Mouse (Mus musculus) forebrain, embryonic 16.5 days (tissue): ENCODE measurements around the gene H2al1f. TPM values are rescaled to one million over a fixed set of nuclear protein-coding genes. Genes with fewer than 3 reads are reported as not detected.
"Not testable (repeated sequence)": the region's sequence is repeated elsewhere in the genome, so short reads cannot be mapped to it uniquely, and the experiment has no call there.

Experiments
- ATAC-seq: fragments of 200-750 bp; cut with Nextera tagmentation; 2 replicates; pipeline ENCODE4 v1.8.0; 2017; ENCODE audit warnings: mild to moderate bottlenecking, moderate library complexity
- H3K27ac ChIP-seq: fragments of 300-500 bp; sonication (generic); 2 replicates; pipeline ENCODE4 v1.5.1; 2014; ENCODE audit warnings: low read length, control low read depth
- H3K27me3 ChIP-seq: fragments of 300-500 bp; sonication (generic); replicated peaks from 2 replicates; pipeline ENCODE4 v1.6.1; 2014; ENCODE audit warnings: low read length; ENCODE audit not compliant: control insufficient read depth, insufficient read depth
- H3K36me3 ChIP-seq: fragments of 300-500 bp; sonication (generic); 2 replicates; pipeline ENCODE4 v1.6.1; 2014; ENCODE audit not compliant: control insufficient read depth, insufficient read depth
- H3K4me1 ChIP-seq: fragments of 300-500 bp; sonication (generic); replicated peaks from 2 replicates; pipeline ENCODE4 v1.6.1; 2014; ENCODE audit warnings: low read length; ENCODE audit not compliant: control insufficient read depth, insufficient read depth
- H3K4me2 ChIP-seq: fragments of 300-500 bp; sonication (generic); 2 replicates; pipeline ENCODE4 v1.6.1; 2014; ENCODE audit warnings: mild to moderate bottlenecking, low read length, control low read depth
- H3K4me3 ChIP-seq: fragments of 300-500 bp; sonication (generic); replicated peaks from 2 replicates; pipeline ENCODE4 v1.5.1; 2014; ENCODE audit warnings: mild to moderate bottlenecking, low read length, control low read depth
- H3K9ac ChIP-seq: fragments of 300-500 bp; sonication (generic); replicated peaks from 2 replicates; pipeline ENCODE4 v1.6.1; 2014; ENCODE audit warnings: low read depth, low read length, control low read depth
- H3K9me3 ChIP-seq: fragments of 300-500 bp; sonication (generic); 2 replicates; pipeline ENCODE4 v1.6.1; 2016; ENCODE audit warnings: low read length; ENCODE audit not compliant: control insufficient read depth
- WGBS: fragments of 180-500 bp; shearing (Covaris S2); extraction: QIAGEN DNeasy Blood & Tissue Kit; methylation state at CpG from one replicate; pipeline ENCODE4 v1.1.7; 2014; 5-methylcytosine and 5-hydroxymethylcytosine counted together
- polyA plus RNA-seq: library from polyadenylated mRNA; unstranded; fragments of >200 nt; fragmentation: Nextera tagmentation; extraction: Ambion mirVana; gene quantifications from 2 replicates; pipeline ENCODE4 v1.2.1, GENCODE M21; 2015

H2al1f gene
- polyA plus RNA-seq, 1 experiment from 2014 or later: not detected

DNA sequence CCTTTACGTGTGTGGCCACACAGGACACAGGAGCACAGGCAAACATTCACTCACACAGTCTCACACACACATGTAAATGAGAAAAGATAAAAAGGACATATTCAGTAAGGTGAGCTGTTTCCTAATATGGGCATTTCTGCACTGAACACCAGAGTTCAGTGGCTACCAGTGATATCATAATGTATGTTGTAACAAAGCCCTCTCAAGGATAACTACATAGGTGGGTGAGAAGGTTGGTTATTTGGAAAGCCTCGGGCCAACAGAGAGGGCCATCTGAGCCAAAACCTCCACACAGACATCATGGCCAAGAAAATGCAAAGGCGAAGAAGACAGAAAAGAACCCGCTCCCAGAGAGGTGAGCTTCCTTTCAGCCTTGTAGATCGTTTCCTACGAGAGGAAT, 9.6 kb upstream of the H2al1f start, which contains the start of gene H2al1c:
Gene H2al1c, plus strand, starts transcription at position 301 of the 400 bp plus-strand sequence.
- not testable (repeated sequence) for H3K27me3 ChIP-seq, H3K9ac ChIP-seq, H3K36me3 ChIP-seq, H3K4me2 ChIP-seq, H3K4me1 ChIP-seq, H3K4me3 ChIP-seq, ATAC-seq, H3K9me3 ChIP-seq, H3K27ac ChIP-seq
- WGBS: 75% methylated on average over 1 of the region's 6 CpGs

DNA sequence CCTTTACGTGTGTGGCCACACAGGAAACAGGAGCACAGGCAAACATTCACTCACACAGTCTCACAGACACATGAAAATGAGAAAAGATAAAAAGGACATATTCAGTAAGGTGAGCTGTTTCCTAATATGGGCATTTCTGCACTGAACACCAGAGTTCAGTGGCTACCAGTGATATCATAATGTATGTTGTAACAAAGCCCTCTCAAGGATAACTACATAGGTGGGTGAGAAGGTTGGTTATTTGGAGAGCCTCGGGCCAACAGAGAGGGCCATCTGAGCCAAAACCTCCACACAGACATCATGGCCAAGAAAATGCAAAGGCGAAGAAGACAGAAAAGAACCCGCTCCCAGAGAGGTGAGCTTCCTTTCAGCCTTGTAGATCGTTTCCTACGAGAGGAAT, 6.4 kb upstream of the H2al1f start, which contains the start of gene H2al1d:
Gene H2al1d, plus strand, starts transcription at position 301 of the 400 bp plus-strand sequence.
- H3K4me3 ChIP-seq, H3K27ac ChIP-seq, ATAC-seq, H3K9ac ChIP-seq, H3K27me3 ChIP-seq, H3K9me3 ChIP-seq, H3K4me2 ChIP-seq, H3K36me3 ChIP-seq, H3K4me1 ChIP-seq: not testable (repeated sequence)
- no CpG with 5 or more reads among the region's 6 CpGs for WGBS

DNA sequence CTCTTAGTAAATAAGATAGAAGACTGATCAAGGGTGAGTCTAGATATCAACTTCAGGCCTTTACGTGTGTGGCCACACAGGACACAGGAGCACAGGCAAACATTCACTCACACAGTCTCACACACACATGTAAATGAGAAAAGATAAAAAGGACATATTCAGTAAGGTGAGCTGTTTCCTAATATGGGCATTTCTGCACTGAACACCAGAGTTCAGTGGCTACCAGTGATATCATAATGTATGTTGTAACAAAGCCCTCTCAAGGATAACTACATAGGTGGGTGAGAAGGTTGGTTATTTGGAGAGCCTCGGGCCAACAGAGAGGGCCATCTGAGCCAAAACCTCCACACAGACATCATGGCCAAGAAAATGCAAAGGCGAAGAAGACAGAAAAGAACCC, 3.3 kb upstream of the H2al1f start, which contains the start of gene H2al1e:
Gene H2al1e, plus strand, starts transcription at position 301 of the 400 bp plus-strand sequence.
- not testable (repeated sequence) for H3K9me3 ChIP-seq, H3K36me3 ChIP-seq, H3K4me2 ChIP-seq, H3K27ac ChIP-seq, H3K4me1 ChIP-seq, H3K4me3 ChIP-seq, H3K9ac ChIP-seq, ATAC-seq, H3K27me3 ChIP-seq
- no CpG with 5 or more reads among the region's 3 CpGs for WGBS

DNA sequence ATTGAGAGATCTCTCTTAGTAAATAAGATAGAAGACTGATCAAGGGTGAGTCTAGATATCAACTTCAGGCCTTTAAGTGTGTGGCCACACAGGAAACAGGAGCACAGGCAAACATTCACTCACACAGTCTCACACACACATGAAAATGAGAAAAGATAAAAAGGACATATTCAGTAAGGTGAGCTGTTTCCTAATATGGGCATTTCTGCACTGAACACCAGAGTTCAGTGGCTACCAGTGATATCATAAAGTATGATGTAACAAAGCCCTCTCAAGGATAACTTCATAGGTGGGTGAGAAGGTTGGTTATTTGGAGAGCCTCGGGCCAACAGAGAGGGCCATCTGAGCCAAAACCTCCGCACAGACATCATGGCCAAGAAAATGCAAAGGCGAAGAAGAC, 3.0 kb downstream of the H2al1f start, which contains the start of gene H2al1g:
Gene H2al1g, plus strand, starts transcription at position 301 of the 400 bp plus-strand sequence.
- not testable (repeated sequence) for H3K27ac ChIP-seq, H3K4me3 ChIP-seq, H3K4me1 ChIP-seq, H3K27me3 ChIP-seq, H3K36me3 ChIP-seq, ATAC-seq, H3K9ac ChIP-seq, H3K4me2 ChIP-seq, H3K9me3 ChIP-seq
- no CpG with 5 or more reads among the region's 3 CpGs for WGBS

DNA sequence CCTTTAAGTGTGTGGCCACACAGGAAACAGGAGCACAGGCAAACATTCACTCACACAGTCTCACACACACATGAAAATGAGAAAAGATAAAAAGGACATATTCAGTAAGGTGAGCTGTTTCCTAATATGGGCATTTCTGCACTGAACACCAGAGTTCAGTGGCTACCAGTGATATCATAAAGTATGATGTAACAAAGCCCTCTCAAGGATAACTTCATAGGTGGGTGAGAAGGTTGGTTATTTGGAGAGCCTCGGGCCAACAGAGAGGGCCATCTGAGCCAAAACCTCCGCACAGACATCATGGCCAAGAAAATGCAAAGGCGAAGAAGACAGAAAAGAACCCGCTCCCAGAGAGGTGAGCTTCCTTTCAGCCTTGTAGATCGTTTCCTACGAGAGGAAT, 6.2 kb downstream of the H2al1f start, which contains the start of gene H2al1h:
Gene H2al1h, plus strand, starts transcription at position 301 of the 400 bp plus-strand sequence.
- not testable (repeated sequence) for H3K27ac ChIP-seq, H3K4me3 ChIP-seq, ATAC-seq, H3K4me2 ChIP-seq, H3K9me3 ChIP-seq, H3K27me3 ChIP-seq, H3K36me3 ChIP-seq, H3K4me1 ChIP-seq, H3K9ac ChIP-seq
- WGBS: no CpG with 5 or more reads among the region's 6 CpGs

DNA sequence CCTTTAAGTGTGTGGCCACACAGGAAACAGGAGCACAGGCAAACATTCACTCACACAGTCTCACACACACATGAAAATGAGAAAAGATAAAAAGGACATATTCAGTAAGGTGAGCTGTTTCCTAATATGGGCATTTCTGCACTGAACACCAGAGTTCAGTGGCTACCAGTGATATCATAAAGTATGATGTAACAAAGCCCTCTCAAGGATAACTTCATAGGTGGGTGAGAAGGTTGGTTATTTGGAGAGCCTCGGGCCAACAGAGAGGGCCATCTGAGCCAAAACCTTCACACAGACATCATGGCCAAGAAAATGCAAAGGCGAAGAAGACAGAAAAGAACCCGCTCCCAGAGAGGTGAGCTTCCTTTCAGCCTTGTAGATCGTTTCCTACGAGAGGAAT, 9.4 kb downstream of the H2al1f start, which contains the start of gene H2al1i:
Gene H2al1i, plus strand, starts transcription at position 301 of the 400 bp plus-strand sequence.
- H3K36me3 ChIP-seq, ATAC-seq, H3K9ac ChIP-seq, H3K4me3 ChIP-seq, H3K4me1 ChIP-seq, H3K27ac ChIP-seq, H3K9me3 ChIP-seq, H3K27me3 ChIP-seq, H3K4me2 ChIP-seq: not testable (repeated sequence)
- 100% methylated on average over 1 of the region's 5 CpGs for WGBS

DNA sequence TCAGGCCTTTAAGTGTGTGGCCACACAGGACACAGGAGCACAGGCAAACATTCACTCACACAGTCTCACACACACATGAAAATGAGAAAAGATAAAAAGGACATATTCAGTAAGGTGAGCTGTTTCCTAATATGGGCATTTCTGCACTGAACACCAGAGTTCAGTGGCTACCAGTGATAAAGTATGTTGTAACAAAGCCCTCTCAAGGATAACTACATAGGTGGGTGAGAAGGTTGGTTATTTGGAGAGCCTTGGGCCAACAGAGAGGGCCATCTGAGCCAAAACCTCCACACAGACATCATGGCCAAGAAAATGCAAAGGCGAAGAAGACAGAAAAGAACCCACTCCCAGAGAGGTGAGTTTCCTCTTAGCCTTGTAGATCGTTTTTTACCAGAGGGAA, 12.6 kb downstream of the H2al1f start, which contains the start of gene H2al1j:
Gene H2al1j, plus strand, starts transcription at position 301 of the 400 bp plus-strand sequence.
- H3K36me3 ChIP-seq, H3K27ac ChIP-seq, H3K4me3 ChIP-seq, H3K27me3 ChIP-seq, H3K9me3 ChIP-seq, H3K4me2 ChIP-seq, H3K4me1 ChIP-seq, ATAC-seq, H3K9ac ChIP-seq: not testable (repeated sequence)
- 88% methylated on average over 2 of the region's 2 CpGs for WGBS

DNA sequence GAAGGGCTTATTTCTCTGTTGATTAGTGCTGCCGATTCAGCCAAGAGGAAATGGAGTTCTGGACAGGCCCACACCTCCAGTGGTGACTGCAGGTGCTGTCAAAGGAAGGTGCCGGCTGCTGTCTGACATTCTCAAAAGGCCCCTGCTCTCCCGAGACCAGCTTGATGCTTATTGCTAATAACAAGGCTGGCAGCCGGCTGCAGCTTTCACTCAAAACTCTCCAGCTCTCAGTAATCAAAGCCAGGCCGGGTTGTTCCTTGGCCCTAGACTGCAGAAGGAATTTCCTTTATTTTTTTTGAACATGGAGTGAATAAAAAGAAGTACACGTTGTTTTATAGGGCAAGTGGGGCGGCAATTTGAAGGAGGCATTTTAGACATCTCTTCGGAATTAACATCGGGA, 30.8 kb downstream of the H2al1f start:
- 37% methylated on average over 9 of the region's 9 CpGs for WGBS
- peak; percentile 59; the same call in 1 of the 2 replicates for ATAC-seq
- Histone ChIP-seq H3K4me1 (peaks cover 4% of the 10 kb centered on the region; the same call in 1 of the 2 replicates), H3K9me3 (no peaks in the 10 kb centered on the region), H3K4me2 (no peak overlapping the region), H3K4me3 (no peak overlapping the region), H3K9ac (no peak overlapping the region), H3K36me3 (no peaks in the 10 kb centered on the region), H3K27me3 (no peaks in the 10 kb centered on the region), H3K27ac (peak overlapping the region; percentile 20; the same call in 1 of the 2 replicates)

DNA sequence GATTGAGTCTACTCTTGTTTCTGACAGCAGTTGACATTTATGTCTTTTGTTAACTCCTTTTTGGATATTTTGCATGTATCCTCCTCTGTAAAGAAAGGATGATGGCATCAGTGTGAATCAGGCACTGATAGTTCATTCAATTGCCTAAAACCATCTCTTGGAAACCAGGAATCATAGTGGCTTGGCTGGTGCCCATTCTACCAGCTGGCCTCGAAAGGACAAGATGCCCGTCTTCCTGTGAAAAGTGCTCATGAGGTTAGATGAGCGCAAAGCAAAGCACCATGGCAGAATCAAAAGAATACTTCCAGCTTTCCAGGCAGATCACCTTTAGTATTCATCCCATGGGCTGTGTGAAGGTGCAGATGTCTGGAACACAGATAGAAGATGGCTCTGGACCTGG, 31.8 kb downstream of the H2al1f start:
- no peak overlapping the region for H3K4me2 ChIP-seq
- H3K36me3 ChIP-seq: no peaks in the 10 kb centered on the region
- WGBS: 81% methylated on average over 3 of the region's 3 CpGs
- H3K9me3 ChIP-seq: no peaks in the 10 kb centered on the region
- H3K27ac ChIP-seq: no peak overlapping the region
- no peak for ATAC-seq
- peaks cover 4% of the 10 kb centered on the region; the same call in 1 of the 2 replicates for H3K4me1 ChIP-seq
- H3K9ac ChIP-seq: no peak overlapping the region
- no peak overlapping the region for H3K4me3 ChIP-seq
- no peaks in the 10 kb centered on the region for H3K27me3 ChIP-seq

DNA sequence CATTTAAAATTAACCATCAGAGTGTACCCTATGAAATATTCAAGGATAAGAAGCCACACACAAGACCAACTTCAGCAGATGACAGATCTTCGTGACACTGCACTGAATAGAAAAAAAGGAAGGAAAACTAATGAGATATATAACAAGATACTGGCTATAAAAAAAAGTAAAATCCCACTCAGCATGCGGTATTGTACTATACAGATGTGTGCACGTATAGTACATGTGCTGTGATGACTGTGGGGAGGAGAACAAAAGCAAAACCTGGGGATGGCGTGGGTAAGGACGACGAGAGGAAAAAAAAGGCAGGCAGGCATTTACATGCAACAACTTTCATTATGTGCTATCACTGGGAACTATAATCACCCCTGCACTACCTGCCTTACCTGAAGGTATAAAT, 45.9 kb downstream of the H2al1f start:
- Histone ChIP-seq H3K27me3 (no peaks in the 10 kb centered on the region), H3K4me1 (peaks cover 6% of the 10 kb centered on the region), H3K4me2 (no peak overlapping the region), H3K27ac (no peak overlapping the region), H3K9me3 (no peaks in the 10 kb centered on the region), H3K4me3 (no peak overlapping the region), H3K36me3 (no peaks in the 10 kb centered on the region), H3K9ac (no peak overlapping the region)
- no peak for ATAC-seq
- WGBS: 87% methylated on average over 6 of the region's 6 CpGs
